Mouse (Mus musculus) retina, postnatal 7 days (tissue): ENCODE results near the gene Tspo2.

Experiments
- DNase-seq: peaks from one replicate; pipeline ENCODE4 v3.0.0-alpha.2; 2012; ENCODE audit warnings: low read depth, low spot score

Gene Tspo2

GRCm38 (mm10) chr17:48418781-48419180 is 32.5 kb downstream of the Tspo2 start:
- no peak for DNase-seq

- DNase-seq, result no peak
These were observed 33.1 kb downstream of the Tspo2 start for GRCm38 (mm10) chr17:48418174-48418573.

GRCm38 (mm10) chr17:48417521-48417920 is 33.8 kb downstream of the Tspo2 start:
- no peak for DNase-seq

- DNase-seq, result no peak
These were observed 34.7 kb downstream of the Tspo2 start for GRCm38 (mm10) chr17:48416425-48417195.

GRCm38 (mm10) chr17:48416011-48416410 is 35.3 kb downstream of the Tspo2 start:
- no peak for DNase-seq

- no peak for DNase-seq
These were observed 40.1 kb downstream of the Tspo2 start for GRCm38 (mm10) chr17:48411241-48411640.

GRCm38 (mm10) chr17:48410299-48410785 is 41.0 kb downstream of the Tspo2 start:
- DNase-seq, result no peak

GRCm38 (mm10) chr17:48409380-48410298 is 41.7 kb downstream of the Tspo2 start, which contains the start of the genes Nfya and Oard1:
Gene Nfya (minus strand): TSS chr17:48409906.
Gene Oard1 (plus strand): TSS chr17:48410014.
- DNase-seq, result peak; percentile 99

GRCm38 (mm10) chr17:48408526-48409291 is 42.6 kb downstream of the Tspo2 start:
- no peak for DNase-seq

GRCm38 (mm10) chr17:48407910-48408525 is 43.3 kb downstream of the Tspo2 start:
- no peak for DNase-seq

- no peak for DNase-seq
These were observed 44.2 kb downstream of the Tspo2 start for GRCm38 (mm10) chr17:48407154-48407553.

- DNase-seq, result no peak
These were observed 46.6 kb downstream of the Tspo2 start for GRCm38 (mm10) chr17:48404706-48405105.

GRCm38 (mm10) chr17:48403848-48404247 is 47.5 kb downstream of the Tspo2 start:
- DNase-seq, result no peak

GRCm38 (mm10) chr17:48402751-48403150 is 48.6 kb downstream of the Tspo2 start:
- DNase-seq, result no peak

GRCm38 (mm10) chr17:48401710-48402109 is 49.6 kb downstream of the Tspo2 start:
- no peak for DNase-seq
